21 mouse cellular contexts compared by ENCODE assay signal in genomic region chr2:79777801-79778200, GRCm38 (mm10).
DNase-seq lines count a peak whose midpoint lies in the region; ATAC-seq and TF ChIP-seq lines count a peak whose summit lies in the region.
"Had no signal": no experiment of that assay in that cellular context is flagged by ENCODE, and none has a peak within 500 bp of the region (broad histone marks: within the 10 kb centered on the region; RNA-seq: fewer than 3 reads in every experiment).

No protein-coding gene starts in this region.

- no peak overlapping the region for H3K27ac ChIP-seq in heart, adult 2 months
- no peak overlapping the region for H3K27ac ChIP-seq in heart, embryonic 10.5 days
- no peak overlapping the region for H3K27ac ChIP-seq in lung, embryonic 14.5 days (ENCODE audit: low read depth)
- no peak overlapping the region for H3K27ac ChIP-seq in ES-E14 (ENCODE audit: insufficient read depth, low read depth, low read length, poor library complexity, severe bottlenecking)
- H3K27ac ChIP-seq: embryonic facial prominence, embryonic 13.5 days; forebrain, embryonic 10.5 days; heart, embryonic 15.5 days; hindbrain, embryonic 12.5 days; limb, embryonic 12.5 days; midbrain, embryonic 10.5 days had no signal

- H3K9me3 ChIP-seq in heart, embryonic 10.5 days, result no peaks in the 10 kb centered on the region
- no peaks in the 10 kb centered on the region for H3K9me3 ChIP-seq in lung, embryonic 14.5 days (ENCODE audit: low read depth, low read length)
- H3K9me3 ChIP-seq in ES-E14 (ENCODE audit: control insufficient read depth, insufficient read depth, low read depth, low read length), result no peaks in the 10 kb centered on the region
- H3K9me3 ChIP-seq: embryonic facial prominence, embryonic 13.5 days; forebrain, embryonic 10.5 days; heart, embryonic 15.5 days; hindbrain, embryonic 12.5 days; limb, embryonic 12.5 days; midbrain, embryonic 10.5 days had no signal

- no peaks in the 10 kb centered on the region for H3K36me3 ChIP-seq in heart, adult 2 months (ENCODE audit: control insufficient read depth, insufficient read depth, low read length)
- no peaks in the 10 kb centered on the region for H3K36me3 ChIP-seq in heart, embryonic 10.5 days
- no peaks in the 10 kb centered on the region for H3K36me3 ChIP-seq in lung, embryonic 14.5 days (ENCODE audit: insufficient read depth)
- H3K36me3 ChIP-seq in ES-E14 (ENCODE audit: control insufficient read depth, insufficient read depth, low read length, poor library complexity, severe bottlenecking), result no peaks in the 10 kb centered on the region
- H3K36me3 ChIP-seq: embryonic facial prominence, embryonic 13.5 days; forebrain, embryonic 10.5 days; heart, embryonic 15.5 days; hindbrain, embryonic 12.5 days; limb, embryonic 12.5 days; midbrain, embryonic 10.5 days had no signal

- H3K79me2 ChIP-seq in heart, adult 2 months (replicated peaks; ENCODE audit: control insufficient read depth, insufficient read depth, low read length), result no peaks in the 10 kb centered on the region

- H3K4me3 ChIP-seq in heart, adult 2 months, result no peak overlapping the region
- no peak overlapping the region for H3K4me3 ChIP-seq in heart, embryonic 10.5 days
- no peak overlapping the region for H3K4me3 ChIP-seq in lung, embryonic 14.5 days (ENCODE audit: low read depth, low read length)
- no peak overlapping the region for H3K4me3 ChIP-seq in lung, adult 2 months (replicated peaks; ENCODE audit: extremely low read depth, low read depth, low read length)
- no peak overlapping the region for H3K4me3 ChIP-seq in ES-E14 (ENCODE audit: insufficient read depth in 1 of 2, low read depth in 1 of 2, low read length in 2 of 2, poor library complexity in 1 of 2, severe bottlenecking in 1 of 2)
- H3K4me3 ChIP-seq: embryonic facial prominence, embryonic 13.5 days; forebrain, embryonic 10.5 days; heart, embryonic 15.5 days; hindbrain, embryonic 12.5 days; limb, embryonic 12.5 days; midbrain, embryonic 10.5 days; myocyte had no signal

- no peaks in the 10 kb centered on the region; the same call in 1 of the 2 replicates for H3K4me1 ChIP-seq in heart, adult 2 months (ENCODE audit: control insufficient read depth, insufficient read depth, low read length)
- H3K4me1 ChIP-seq in heart, embryonic 10.5 days, result no peaks in the 10 kb centered on the region
- H3K4me1 ChIP-seq in lung, embryonic 14.5 days (ENCODE audit: insufficient read depth), result no peaks in the 10 kb centered on the region
- H3K4me1 ChIP-seq in lung, adult 2 months (ENCODE audit: control insufficient read depth, insufficient read depth, low read length), result no peaks in the 10 kb centered on the region; the same call in 1 of the 2 replicates
- no peaks in the 10 kb centered on the region for H3K4me1 ChIP-seq in ES-E14 (ENCODE audit: control insufficient read depth in 2 of 2, insufficient read depth in 2 of 2, low read length in 2 of 2, poor library complexity in 1 of 2)
- H3K4me1 ChIP-seq: forebrain, embryonic 10.5 days; heart, embryonic 15.5 days; hindbrain, embryonic 12.5 days; limb, embryonic 12.5 days; midbrain, embryonic 10.5 days had no signal

- in situ Hi-C loops in ES-E14 (cut with MboI; ENCODE audit: low sequenced_read_pairs in 2 of 2, unreplicated experiment in 2 of 2), result loop anchor here in 1 of 2 experiments (10.0 kb wide), 1 partner anchor 273 kb away; no protein-coding TSS in a partner anchor

- DNase-seq in heart, adult 2 months, result no peak
- no peak for DNase-seq in heart, embryonic 10.5 days (ENCODE audit: low spot score)
- DNase-seq in lung, embryonic 14.5 days, result no peak
- no peak for DNase-seq in lung, adult 2 months
- DNase-seq in ES-E14 (ENCODE audit: low read depth, low spot score), result no peak
- DNase-seq in right cerebral cortex, postnatal 25 days, result no peak
- DNase-seq in kidney, adult 18-20 months, result no peak
- DNase-seq: adrenal gland, adult 8-10 months; cerebellum, adult 2 months; kidney, adult 11 months; kidney, postnatal 4 days; layer of hippocampus, postnatal 36 days; thymus, adult 2 months had no signal

- no peak for TF ChIP-seq EP300 in heart, adult 2 months (IDR thresholded peaks at IDR 0.05; ENCODE audit: insufficient read depth, low read depth, low read length)

- peak; percentile 39 for TF ChIP-seq CTCF in heart, adult 2 months (IDR thresholded peaks at IDR 0.05)
- peak; percentile 43 for TF ChIP-seq CTCF in lung, embryonic 14.5 days (IDR thresholded peaks at IDR 0.05; ENCODE audit: low read depth)
- TF ChIP-seq CTCF in lung, adult 2 months (IDR thresholded peaks at IDR 0.05; ENCODE audit: insufficient read depth, low read length), result no peak

- no peak for TF ChIP-seq POLR2A in heart, adult 2 months (IDR thresholded peaks at IDR 0.05; ENCODE audit: insufficient read depth, low read depth, low read length)
- no peak for TF ChIP-seq POLR2A in lung, adult 2 months (IDR thresholded peaks at IDR 0.05; ENCODE audit: borderline replicate concordance, extremely low read depth, low read depth, low read length)

- H3K4me2 ChIP-seq in lung, embryonic 14.5 days, result no peak overlapping the region
- H3K4me2 ChIP-seq: embryonic facial prominence, embryonic 13.5 days; heart, embryonic 15.5 days; hindbrain, embryonic 12.5 days; limb, embryonic 12.5 days had no signal

- WGBS in heart, adult 2 months, result 68% methylated on average over 2 of the region's 2 CpGs
- 60% methylated on average over 2 of the region's 2 CpGs for WGBS in heart, embryonic 10.5 days
- WGBS in lung, embryonic 14.5 days, result 69% methylated on average over 2 of the region's 2 CpGs
- WGBS in lung, adult 2 months, result 75% methylated on average over 2 of the region's 2 CpGs

- no peak for ATAC-seq in lung, embryonic 14.5 days (ENCODE audit: insufficient read depth)
- ATAC-seq in megakaryocyte, adult 5-6 weeks (ENCODE audit: poor library complexity, severe bottlenecking), result peak; percentile 55; the same call in 1 of the 2 replicates

- no peak overlapping the region for H3K9ac ChIP-seq in heart, adult 2 months (ENCODE audit: low read depth, low read length)
- no peak overlapping the region for H3K9ac ChIP-seq in lung, embryonic 14.5 days
- H3K9ac ChIP-seq in ES-E14 (ENCODE audit: insufficient read depth, low read depth, low read length, poor library complexity, severe bottlenecking), result no peak overlapping the region
- H3K9ac ChIP-seq: embryonic facial prominence, embryonic 13.5 days; heart, embryonic 15.5 days; hindbrain, embryonic 12.5 days; limb, embryonic 12.5 days had no signal

- intact Hi-C loops in heart, adult 2 months (cut with DNase I), result no loop called here

- H3K27me3 ChIP-seq in heart, adult 2 months (ENCODE audit: control insufficient read depth, insufficient read depth, low read length), result no peaks in the 10 kb centered on the region
- no peaks in the 10 kb centered on the region for H3K27me3 ChIP-seq in heart, embryonic 10.5 days (ENCODE audit: insufficient read depth, poor library complexity, severe bottlenecking)
- no peaks in the 10 kb centered on the region for H3K27me3 ChIP-seq in lung, embryonic 14.5 days (ENCODE audit: insufficient read depth, low read length)
- H3K27me3 ChIP-seq: embryonic facial prominence, embryonic 13.5 days; heart, embryonic 15.5 days; hindbrain, embryonic 12.5 days; limb, embryonic 12.5 days had no signal

TF ChIP-seq in ES-E14, 5 proteins besides CTCF, POLR2A, EP300 and RAD21:
- TF ChIP-seq ZNF384 (IDR thresholded peaks at IDR 0.05; ENCODE audit: low read depth, low read length) (no peak), ZC3H11A (IDR thresholded peaks at IDR 0.05; ENCODE audit: borderline replicate concordance, low read depth, low read length) (0 out of 2 replicates have a peak, but pooled peaks have one; percentile 5), MAFK (IDR thresholded peaks at IDR 0.05; ENCODE audit: insufficient read depth, low read depth, low read length) (no peak)
